Mouse (Mus musculus): ENCODE measurements at regions not wholly inside any gene's neighbourhood (a gene's known extent, or its start where the extent isn't known, plus 50 kb on each side); places are given as distances from the start of the nearest gene placed in this dataset.

DNA sequence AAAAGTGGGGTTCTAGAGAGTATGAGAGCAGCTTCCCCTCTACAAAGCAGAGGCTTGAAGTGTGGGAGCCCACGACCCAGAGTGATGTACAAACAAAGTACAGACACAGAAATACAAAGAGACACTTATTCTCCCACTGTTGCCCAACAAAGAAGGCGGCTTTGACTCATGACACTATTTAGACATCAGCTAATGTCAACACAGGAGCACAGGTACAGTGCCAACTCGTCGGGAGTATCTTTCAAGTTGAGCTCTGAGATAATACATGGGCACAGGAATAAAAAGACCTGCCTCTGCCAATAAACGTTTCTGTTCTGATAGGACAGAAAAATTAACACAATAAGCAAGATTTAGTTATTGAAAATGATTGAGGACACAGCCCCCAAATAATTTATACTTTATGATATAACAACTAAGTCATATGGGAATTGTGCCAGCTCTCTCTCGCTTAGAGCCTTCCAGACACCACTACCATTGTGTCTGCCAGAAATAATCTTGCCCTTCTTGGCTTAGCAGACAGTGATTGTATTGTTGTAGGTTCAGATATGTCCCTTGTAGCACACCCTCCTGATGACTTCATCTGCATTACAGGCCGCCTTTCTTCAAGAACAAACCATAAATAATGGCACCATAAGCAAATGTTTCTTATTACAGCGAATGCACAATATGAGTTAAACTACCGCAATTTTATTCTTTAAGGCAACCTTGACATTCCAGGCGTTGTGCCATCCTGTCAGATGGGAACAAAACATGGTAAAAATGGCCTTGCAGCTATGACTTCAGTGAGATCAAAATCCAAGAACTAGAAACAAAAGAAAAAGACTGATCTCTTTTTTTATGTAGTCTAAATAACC lies 561.1 kb downstream of the Adgrl2 start:
- TF ChIP-seq CTCF (IDR thresholded peaks at IDR 0.05; ENCODE audit: low read depth, low read length) (no peak), POLR2A (IDR thresholded peaks at IDR 0.05; ENCODE audit: insufficient read depth, low read length) (no peak), EP300 (IDR thresholded peaks at IDR 0.05; ENCODE audit: insufficient read depth, low read depth, low read length) (no peak)

Data from ES-Bruce4 (cell line).